Mouse (Mus musculus) lung, adult 2 months (tissue): ENCODE measurements around the gene Pnpla2. TPM values are rescaled to one million over a fixed set of nuclear protein-coding genes. Genes with fewer than 3 reads are reported as not detected.
A peak's percentile ranks its signal among the peaks of the same experiment; 100 is the strongest.
"Not testable (repeated sequence)": the region's sequence is repeated elsewhere in the genome, so short reads cannot be mapped to it uniquely, and the experiment has no call there.

Experiments used
- DNase-seq: peaks from one replicate; pipeline ENCODE4 v3.0.0; 2022
- H3K4me1 ChIP-seq: fragments of 200-500 bp; 2 replicates; pipeline ENCODE4 v1.6.1; 2011; ENCODE audit warnings: low read length; ENCODE audit not compliant: control insufficient read depth, insufficient read depth
- H3K4me3 ChIP-seq: fragments of 200-500 bp; replicated peaks from 2 replicates; pipeline ENCODE3; 2011; ENCODE audit warnings: low read depth, mild to moderate bottlenecking, control low read depth, low read length; ENCODE audit errors: extremely low read depth
- CTCF ChIP-seq: fragments of 200-500 bp; IDR thresholded peaks from 2 replicates; pipeline ENCODE4 v1.5.1; 2011; ENCODE audit warnings: mild to moderate bottlenecking, low read length, control low read depth; ENCODE audit not compliant: insufficient read depth
- POLR2A ChIP-seq: fragments of 200-500 bp; IDR thresholded peaks from 2 replicates; pipeline ENCODE4 v1.6.1; 2011; ENCODE audit warnings: low read depth, mild to moderate bottlenecking, control low read depth, low read length, borderline replicate concordance; ENCODE audit errors: extremely low read depth
- WGBS: fragments of 180-500 bp; shearing (Covaris S2); methylation state at CpG from one replicate; pipeline ENCODE4 v1.1.7; 2018; 5-methylcytosine and 5-hydroxymethylcytosine counted together
- polyA plus RNA-seq: library from polyadenylated mRNA; depleted of rRNA; stranded (reverse); fragments of >200 nt; gene quantifications from 2 replicates; pipeline ENCODE4 v1.2.3, GENCODE M21; 2012; rRNA removed

Pnpla2 gene
- polyA plus RNA-seq: 289 and 356 TPM in 2 replicates

DNA sequence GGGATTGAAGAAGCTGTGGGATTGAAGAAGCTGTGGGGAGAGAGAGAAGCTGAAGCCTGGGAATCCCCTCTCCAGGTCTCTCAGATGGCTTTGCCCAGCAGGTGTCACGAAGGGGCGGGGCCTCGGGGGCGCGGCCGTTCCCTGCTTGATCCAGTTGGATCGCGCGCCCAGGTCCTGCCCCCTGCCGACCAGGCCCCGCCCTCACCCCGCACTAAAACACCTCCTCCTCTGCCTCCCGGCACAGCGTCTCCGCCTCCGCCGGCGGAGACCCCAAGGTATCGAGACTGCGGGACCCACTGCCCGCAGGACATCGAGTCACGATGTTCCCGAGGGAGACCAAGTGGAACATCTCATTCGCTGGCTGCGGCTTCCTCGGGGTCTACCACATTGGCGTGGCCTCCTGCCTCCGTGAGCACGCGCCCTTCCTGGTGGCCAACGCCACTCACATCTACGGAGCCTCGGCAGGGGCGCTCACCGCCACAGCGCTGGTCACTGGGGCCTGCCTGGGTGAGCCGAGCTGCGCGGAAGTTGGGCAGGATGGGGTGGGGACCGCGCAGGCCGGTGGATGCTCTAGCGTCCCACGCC is at the start of gene Pnpla2:
TSS of gene Pnpla2 (plus strand) at position 232 of the 585 bp plus-strand sequence.
- DNase-seq: peak; percentile 93
- TF ChIP-seq POLR2A (peak; percentile 99), CTCF (no peak)

DNA sequence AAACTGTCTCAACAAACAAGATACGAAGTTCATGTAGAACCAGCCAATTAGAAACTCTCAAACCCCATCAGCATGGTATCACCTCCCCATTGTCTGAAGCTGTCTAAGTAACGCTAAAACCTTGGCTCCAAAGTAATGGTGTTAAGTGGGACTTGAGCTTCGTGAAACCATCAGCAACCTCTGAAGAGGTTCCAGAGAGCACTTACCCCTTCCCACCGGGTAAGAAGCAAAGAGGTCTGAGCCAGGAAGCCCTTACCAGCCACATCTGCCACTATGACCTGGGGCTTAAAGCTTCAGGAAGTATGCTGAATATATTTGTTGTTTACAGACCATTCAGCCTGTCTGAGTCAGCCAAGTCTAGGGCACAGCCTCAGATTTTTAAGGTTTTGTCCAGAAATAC is 49.5 kb upstream of the Pnpla2 start:
- TF ChIP-seq CTCF: no peak
- no peak for TF ChIP-seq POLR2A
- Histone ChIP-seq H3K4me1 (0 out of 2 replicates have a peak, but pooled peaks cover 2% of the 10 kb centered on the region), H3K4me3 (no peak overlapping the region)
- no peak for DNase-seq
- 52% methylated on average over 4 of the region's 4 CpGs for WGBS

More for the DNA sequence above, at the start of gene Pnpla2:
- Histone ChIP-seq H3K4me3 (peak within 1 kb of the TSS; percentile 97), H3K4me1 (peaks cover 17% of the 10 kb centered on the region)
- under 1% methylated on average over 45 of the region's 45 CpGs for WGBS

DNA sequence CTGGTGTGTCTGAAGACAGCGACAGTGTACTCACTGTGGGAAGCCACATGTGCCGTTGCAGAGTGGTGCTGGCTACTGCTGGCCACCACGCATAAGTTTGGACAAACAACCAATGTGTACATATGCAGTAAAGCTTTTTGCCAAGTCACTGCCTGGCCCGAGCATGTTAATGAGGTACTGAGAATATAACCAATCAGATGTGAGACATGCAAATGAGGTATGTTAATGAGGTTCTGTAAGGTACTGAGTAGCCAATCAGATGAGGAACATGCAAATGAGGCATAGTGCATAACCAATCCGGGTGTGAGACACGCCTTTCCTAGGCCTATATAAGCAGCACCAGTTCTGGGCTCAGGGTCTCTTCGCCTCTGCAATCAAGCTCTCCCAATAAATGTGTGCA is 47.3 kb upstream of the Pnpla2 start:
- H3K4me3 ChIP-seq, H3K4me1 ChIP-seq, DNase-seq: not testable (repeated sequence)
- 95% methylated on average over 7 of the region's 7 CpGs for WGBS

- Histone ChIP-seq H3K4me3 (no peak overlapping the region), H3K4me1 (0 out of 2 replicates have a peak, but pooled peaks cover 2% of the 10 kb centered on the region)
- DNase-seq: peak; percentile 87
- 5% methylated on average over 11 of the region's 11 CpGs for WGBS
- TF ChIP-seq CTCF: peak; percentile 89
- TF ChIP-seq POLR2A: no peak
Observed at GRCm38 (mm10) chr7:141408833-141409232, 46.2 kb upstream of the Pnpla2 start.

- no peak for DNase-seq
- WGBS: 83% methylated on average over 8 of the region's 8 CpGs
- TF ChIP-seq CTCF (no peak), POLR2A (no peak)
- Histone ChIP-seq H3K4me3 (no peak overlapping the region), H3K4me1 (peaks cover 5% of the 10 kb centered on the region)
Observed at GRCm38 (mm10) chr7:141410631-141411030, 44.4 kb upstream of the Pnpla2 start.

DNA sequence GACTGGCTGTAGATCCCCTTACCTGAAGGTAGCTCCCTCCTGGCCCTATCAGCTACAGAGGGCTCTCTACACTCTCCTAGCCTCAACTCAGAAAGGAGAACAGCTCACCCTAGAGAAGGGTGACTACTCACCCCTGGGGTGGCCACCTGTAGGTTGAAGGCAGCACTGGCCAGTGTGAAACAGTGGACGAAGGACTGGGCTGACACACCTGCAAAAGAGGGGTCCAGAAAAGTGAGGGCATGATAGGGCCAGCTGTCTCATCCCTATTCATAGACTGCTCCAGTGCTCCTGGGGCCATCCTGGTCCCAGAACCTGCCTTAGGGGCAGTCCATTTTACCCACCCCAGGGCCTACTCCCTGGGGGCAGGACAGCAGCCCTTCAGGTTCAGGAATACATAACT is 43.3 kb upstream of the Pnpla2 start:
- no peak overlapping the region for H3K4me3 ChIP-seq
- 90% methylated on average over 1 of the region's 1 CpGs for WGBS
- no peak for TF ChIP-seq CTCF
- TF ChIP-seq POLR2A: no peak
- no peak for DNase-seq
- H3K4me1 ChIP-seq: peaks cover 5% of the 10 kb centered on the region

DNA sequence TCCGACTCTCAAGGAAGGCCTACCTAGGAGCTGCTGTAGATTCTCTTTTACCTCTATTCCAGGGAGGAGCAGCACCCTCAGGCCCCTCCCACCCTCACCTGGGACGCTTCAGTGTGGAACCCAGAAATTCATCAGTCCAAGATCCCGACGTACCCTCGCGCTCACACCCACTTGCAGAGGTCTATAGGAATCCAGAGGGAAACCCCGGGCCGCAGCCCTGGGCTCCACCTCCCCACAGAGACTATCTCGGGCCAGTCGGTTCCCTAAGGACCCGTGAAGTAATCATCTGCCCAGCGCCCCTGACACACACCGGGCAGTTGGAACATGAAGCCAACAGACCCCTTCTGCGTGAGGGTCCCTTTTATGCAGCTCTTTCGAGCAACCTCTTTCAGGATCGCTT is 41.7 kb upstream of the Pnpla2 start:
- Histone ChIP-seq H3K4me3 (peak overlapping the region; percentile 81), H3K4me1 (peaks cover 5% of the 10 kb centered on the region)
- 3% methylated on average over 16 of the region's 16 CpGs for WGBS
- TF ChIP-seq CTCF (no peak), POLR2A (no peak)
- DNase-seq: no peak

DNA sequence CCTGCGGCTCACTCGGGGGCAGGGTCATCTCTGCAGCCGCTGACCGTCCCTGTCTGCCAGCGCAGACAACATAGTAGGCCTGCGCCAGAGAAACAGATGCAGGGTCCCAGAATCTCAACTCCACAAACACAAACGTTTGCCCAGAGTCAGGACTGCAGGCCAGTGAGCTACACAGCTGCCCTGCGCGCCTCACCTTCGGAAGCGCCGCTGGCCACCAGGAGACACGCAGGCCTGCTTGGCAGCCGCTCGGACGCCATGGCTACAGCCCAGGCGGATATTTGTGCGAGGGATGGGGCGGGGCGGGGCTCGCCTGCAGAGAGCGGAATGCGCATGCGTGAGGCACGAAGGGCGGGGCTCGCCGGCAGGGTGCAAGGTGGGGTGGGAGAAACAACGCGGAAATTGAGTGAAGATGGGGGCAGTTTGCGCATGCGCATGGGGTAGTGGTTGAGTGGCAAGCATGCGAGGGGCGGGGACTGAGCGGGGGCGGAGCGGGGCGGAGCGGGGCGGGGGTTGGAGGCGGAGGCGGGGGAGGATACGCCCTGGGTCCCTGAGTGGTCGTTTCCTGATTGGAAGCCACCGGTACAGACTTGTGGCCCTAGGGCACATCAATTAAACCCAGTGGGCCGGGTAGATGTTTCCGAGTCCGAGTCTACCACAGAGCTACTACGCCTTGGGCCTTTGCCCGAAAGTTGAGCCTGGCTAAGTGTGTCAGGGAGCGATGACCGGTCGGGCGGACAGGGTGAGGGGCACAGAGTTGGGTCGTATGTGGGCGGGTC is 41.0 kb upstream of the Pnpla2 start, which contains the start of gene Gatd1:
TSS of gene Gatd1 (minus strand) at position 328 of the 776 bp plus-strand sequence.
- WGBS: under 1% methylated on average over 53 of the region's 56 CpGs
- Histone ChIP-seq H3K4me1 (peaks cover 4% of the 10 kb centered on the region), H3K4me3 (peak within 1 kb of the TSS; percentile 81)
- TF ChIP-seq CTCF (no peak), POLR2A (peak; percentile 94; the same call in 1 of the 2 replicates)
- DNase-seq: peak; percentile 98

- Histone ChIP-seq H3K4me3 (no peak overlapping the region), H3K4me1 (peaks cover 3% of the 10 kb centered on the region)
- 85% methylated on average over 6 of the region's 6 CpGs for WGBS
- no peak for TF ChIP-seq CTCF
- no peak for TF ChIP-seq POLR2A
- no peak for DNase-seq
Observed at GRCm38 (mm10) chr7:141416144-141416841, 38.7 kb upstream of the Pnpla2 start.
